Mouse (Mus musculus) limb, embryonic 14.5 days (tissue): ENCODE results near the gene Ccdc170. TPM values are rescaled to one million over a fixed set of nuclear protein-coding genes. Genes with fewer than 3 reads are reported as not detected.

Source experiments
- ATAC-seq: fragments of 200-750 bp; cut with Nextera tagmentation; 2 replicates; pipeline ENCODE4 v1.8.0; 2017; ENCODE audit warnings: low read depth, moderate number of reproducible peaks, moderate TSS enrichment; ENCODE audit not compliant: low FRiP score
- DNase-seq: peaks from one replicate; pipeline ENCODE4 v3.0.0-alpha.2; 2015; ENCODE audit warnings: low spot score
- H3K27ac ChIP-seq: fragments of 300-500 bp; sonication (generic); replicated peaks from 2 replicates; pipeline ENCODE4 v1.5.1; 2014; ENCODE audit warnings: low read depth, mild to moderate bottlenecking, low read length, moderate library complexity, mixed read lengths
- H3K27me3 ChIP-seq: fragments of 300-500 bp; sonication (generic); 2 replicates; pipeline ENCODE4 v1.6.1; 2014; ENCODE audit warnings: low read length, mixed read lengths; ENCODE audit not compliant: control insufficient read depth, insufficient read depth
- H3K36me3 ChIP-seq: fragments of 300-500 bp; sonication (generic); 2 replicates; pipeline ENCODE4 v1.6.1; 2014; ENCODE audit warnings: mild to moderate bottlenecking, low read length, moderate library complexity, mixed read lengths; ENCODE audit not compliant: control insufficient read depth, insufficient read depth
- H3K4me1 ChIP-seq: fragments of 300-500 bp; sonication (generic); 2 replicates; pipeline ENCODE4 v1.6.1; 2014; ENCODE audit warnings: antibody characterized with exemption, low read length, mixed read lengths; ENCODE audit not compliant: control insufficient read depth, insufficient read depth
- H3K4me2 ChIP-seq: fragments of 300-500 bp; sonication (generic); replicated peaks from 2 replicates; pipeline ENCODE4 v1.6.1; 2014; ENCODE audit warnings: low read depth, mild to moderate bottlenecking, low read length, moderate library complexity; ENCODE audit not compliant: severe bottlenecking
- H3K4me3 ChIP-seq: fragments of 300-500 bp; sonication (generic); replicated peaks from 2 replicates; pipeline ENCODE4 v1.5.1; 2014; ENCODE audit warnings: low read length
- H3K9ac ChIP-seq: fragments of 300-500 bp; sonication (generic); 2 replicates; pipeline ENCODE4 v1.6.1; 2014; ENCODE audit warnings: mild to moderate bottlenecking, low read depth, low read length, moderate library complexity; ENCODE audit not compliant: severe bottlenecking
- H3K9me3 ChIP-seq: fragments of 300-500 bp; sonication (generic); 2 replicates; pipeline ENCODE4 v1.6.1; 2016; ENCODE audit warnings: low read length; ENCODE audit not compliant: control insufficient read depth
- POLR2A ChIP-seq: fragments of 200-500 bp; IDR thresholded peaks from 2 replicates; pipeline ENCODE4 v1.8.0; 2012; ENCODE audit warnings: inconsistent platforms, mild to moderate bottlenecking, moderate library complexity, borderline replicate concordance; ENCODE audit not compliant: insufficient read depth, insufficient read length; ENCODE audit errors: extremely low read depth
- WGBS: fragments of 180-500 bp; shearing (Covaris S2); extraction: QIAGEN DNeasy Blood & Tissue Kit; methylation state at CpG from one replicate; pipeline ENCODE4 v1.1.7; 2014; 5-methylcytosine and 5-hydroxymethylcytosine counted together
- polyA plus RNA-seq, 2 experiments: library from polyadenylated mRNA; depleted of rRNA in 1 of 2; stranded (reverse) in 1 of 2; unstranded in 1 of 2; fragments of >200 nt; fragmentation: Nextera tagmentation in 1 of 2; extraction: Ambion mirVana in 1 of 2; gene quantifications; 2 replicates each; pipeline versions ENCODE4 v1.2.1 to v1.2.3; 2012 to 2014

The Ccdc170 gene
- polyA plus RNA-seq, 2 experiments = 0.11 TPM; not detected in 1

- Histone ChIP-seq H3K9me3 (no peaks in the 10 kb centered on the region), H3K27ac (no peak overlapping the region), H3K36me3 (peaks cover 6% of the 10 kb centered on the region), H3K9ac (no peak overlapping the region), H3K27me3 (no peaks in the 10 kb centered on the region), H3K4me2 (no peak overlapping the region), H3K4me1 (no peaks in the 10 kb centered on the region), H3K4me3 (no peak overlapping the region)
- 100% methylated on average over 2 of the region's 2 CpGs for WGBS
- no peak for TF ChIP-seq POLR2A
- ATAC-seq (no peak), DNase-seq (no peak)
Observed at GRCm38 (mm10) chr10:4460201-4460600, 22.1 kb upstream of the Ccdc170 start.

DNA sequence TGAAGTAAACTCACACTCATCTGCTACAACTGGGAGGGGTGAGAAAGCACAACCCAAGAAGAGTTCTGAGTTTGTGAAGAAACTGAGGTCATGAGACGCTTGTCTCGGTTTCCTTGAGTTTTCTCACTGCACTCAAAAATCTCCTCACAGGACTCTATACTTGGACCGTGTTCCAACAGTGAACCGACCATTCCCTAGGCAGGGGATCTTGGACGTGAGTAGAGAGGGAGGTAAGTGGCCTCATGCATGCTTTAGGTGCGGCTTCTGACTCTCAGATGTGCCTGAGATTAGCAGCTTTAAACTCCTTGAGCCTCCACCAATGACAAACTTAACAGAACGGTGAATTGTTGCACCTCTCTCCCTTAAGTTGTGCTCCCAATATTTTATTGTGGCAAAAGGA lies 16.5 kb upstream of the Ccdc170 start:
- Histone ChIP-seq H3K4me2 (no peak overlapping the region), H3K4me1 (no peaks in the 10 kb centered on the region), H3K27ac (no peak overlapping the region), H3K36me3 (no peaks in the 10 kb centered on the region), H3K9ac (no peak overlapping the region), H3K4me3 (no peak overlapping the region), H3K9me3 (no peaks in the 10 kb centered on the region), H3K27me3 (no peaks in the 10 kb centered on the region)
- DNase-seq = no peak
- ATAC-seq = no peak
- TF ChIP-seq POLR2A = no peak
- 59% methylated on average over 7 of the region's 7 CpGs for WGBS

DNA sequence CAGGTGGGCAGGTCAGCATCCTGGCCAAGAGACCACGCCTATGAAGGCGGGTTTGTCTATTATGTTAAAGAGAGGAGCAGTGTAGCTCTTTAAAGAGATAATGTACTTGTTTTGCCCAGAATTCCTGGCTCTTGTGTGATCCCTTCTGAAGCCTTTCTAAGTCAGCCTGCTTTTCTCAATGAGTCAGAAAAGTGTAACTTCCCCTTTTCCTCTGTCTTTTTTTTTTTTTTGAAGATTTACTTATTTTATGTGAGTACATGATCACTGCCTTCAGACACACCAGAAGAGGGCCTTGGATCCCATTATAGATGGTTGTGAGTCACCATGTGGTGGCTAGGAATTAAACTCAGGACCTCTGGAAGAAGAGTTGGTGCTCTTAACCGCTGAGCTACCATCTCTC lies 12.9 kb upstream of the Ccdc170 start:
- 86% methylated on average over 3 of the region's 3 CpGs for WGBS
- Histone ChIP-seq H3K27me3 (no peaks in the 10 kb centered on the region), H3K9me3 (no peaks in the 10 kb centered on the region), H3K4me1 (no peaks in the 10 kb centered on the region), H3K27ac (no peak overlapping the region), H3K4me2 (no peak overlapping the region), H3K4me3 (no peak overlapping the region), H3K9ac (no peak overlapping the region), H3K36me3 (no peaks in the 10 kb centered on the region)
- no peak for TF ChIP-seq POLR2A
- no peak for ATAC-seq
- DNase-seq = no peak

GRCm38 (mm10) chr10:4473591-4473993 lies 8.7 kb upstream of the Ccdc170 start:
- no peak for TF ChIP-seq POLR2A

DNA sequence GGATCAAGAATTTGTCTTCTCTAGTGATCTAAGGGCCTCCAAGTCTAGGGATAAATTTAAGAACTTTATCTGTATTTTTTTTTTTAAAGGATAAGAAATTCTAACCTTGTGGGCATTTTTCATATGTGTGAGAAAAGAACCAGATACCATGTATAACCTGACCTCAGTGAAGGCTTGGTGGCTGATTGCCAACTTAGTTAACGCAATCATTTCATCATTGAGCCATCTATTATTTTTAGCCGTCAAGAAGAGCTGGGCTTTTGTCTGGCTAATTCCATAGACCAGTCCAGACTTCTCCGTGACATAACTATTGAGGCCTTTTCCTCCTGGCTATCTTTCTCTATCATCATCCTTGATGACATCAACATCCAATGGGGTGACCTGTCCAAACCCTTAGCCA lies 6.9 kb upstream of the Ccdc170 start:
- no peak overlapping the region for H3K4me3 ChIP-seq
- ATAC-seq = no peak
- WGBS = 90% methylated on average over 3 of the region's 3 CpGs
- no peaks in the 10 kb centered on the region for H3K9me3 ChIP-seq
- H3K27me3 ChIP-seq = no peaks in the 10 kb centered on the region
- H3K4me2 ChIP-seq = no peak overlapping the region
- DNase-seq = no peak
- H3K9ac ChIP-seq = no peak overlapping the region
- no peaks in the 10 kb centered on the region for H3K4me1 ChIP-seq
- no peak for TF ChIP-seq POLR2A
- H3K36me3 ChIP-seq = no peaks in the 10 kb centered on the region
- H3K27ac ChIP-seq = no peak overlapping the region

More at GRCm38 (mm10) chr10:4473591-4473993, 8.7 kb upstream of the Ccdc170 start:
- Histone ChIP-seq H3K4me2 (no peak overlapping the region), H3K27me3 (no peaks in the 10 kb centered on the region), H3K9ac (no peak overlapping the region), H3K4me3 (no peak overlapping the region), H3K9me3 (no peaks in the 10 kb centered on the region), H3K36me3 (no peaks in the 10 kb centered on the region), H3K4me1 (no peaks in the 10 kb centered on the region), H3K27ac (no peak overlapping the region)
- 56% methylated on average over 11 of the region's 11 CpGs for WGBS
- ATAC-seq (no peak), DNase-seq (no peak)

DNA sequence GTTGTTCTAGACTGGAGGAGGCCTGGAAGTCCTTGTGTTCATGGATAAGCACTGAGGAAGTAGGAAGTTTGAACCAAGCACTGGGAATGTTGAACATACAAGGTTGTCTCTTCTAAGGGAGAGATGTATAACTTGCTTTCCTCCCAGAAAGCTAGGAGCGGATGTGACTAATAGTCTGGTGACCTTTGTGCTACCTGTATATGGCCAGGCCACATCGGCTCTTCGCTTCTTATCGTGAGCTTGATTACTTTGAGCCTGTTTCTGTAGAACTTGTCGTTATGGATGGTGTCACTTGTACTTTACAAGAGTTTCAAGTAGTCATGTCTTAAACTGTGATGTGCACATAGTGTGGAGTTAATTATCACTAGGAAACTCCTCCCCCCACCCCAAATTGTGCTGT lies 5.7 kb upstream of the Ccdc170 start:
- H3K4me1 ChIP-seq = no peaks in the 10 kb centered on the region
- no peaks in the 10 kb centered on the region for H3K27me3 ChIP-seq
- H3K9me3 ChIP-seq = no peaks in the 10 kb centered on the region
- H3K9ac ChIP-seq = no peak overlapping the region
- WGBS = 85% methylated on average over 5 of the region's 5 CpGs
- ATAC-seq (no peak), DNase-seq (no peak)
- no peak overlapping the region for H3K4me3 ChIP-seq
- H3K27ac ChIP-seq = no peak overlapping the region
- no peak for TF ChIP-seq POLR2A
- H3K36me3 ChIP-seq = no peaks in the 10 kb centered on the region
- no peak overlapping the region for H3K4me2 ChIP-seq
